Mouse (Mus musculus) embryo, embryonic 11.5 days (tissue): Measurements from ENCODE around the gene Dbndd1.
"Not testable (repeated sequence)": the region's sequence is repeated elsewhere in the genome, so short reads cannot be mapped to it uniquely, and the experiment has no call there.

Source experiments
- DNase-seq: peaks from one replicate; pipeline ENCODE4 v3.0.0-alpha.2; 2012; ENCODE audit warnings: low read depth, low spot score

Dbndd1 gene

GRCm38 (mm10) chr8:123492898-123493297 lies 22.4 kb downstream of the Dbndd1 start:
- DNase-seq, result no peak

GRCm38 (mm10) chr8:123491280-123492075 lies 23.8 kb downstream of the Dbndd1 start:
- DNase-seq, result no peak

DNA sequence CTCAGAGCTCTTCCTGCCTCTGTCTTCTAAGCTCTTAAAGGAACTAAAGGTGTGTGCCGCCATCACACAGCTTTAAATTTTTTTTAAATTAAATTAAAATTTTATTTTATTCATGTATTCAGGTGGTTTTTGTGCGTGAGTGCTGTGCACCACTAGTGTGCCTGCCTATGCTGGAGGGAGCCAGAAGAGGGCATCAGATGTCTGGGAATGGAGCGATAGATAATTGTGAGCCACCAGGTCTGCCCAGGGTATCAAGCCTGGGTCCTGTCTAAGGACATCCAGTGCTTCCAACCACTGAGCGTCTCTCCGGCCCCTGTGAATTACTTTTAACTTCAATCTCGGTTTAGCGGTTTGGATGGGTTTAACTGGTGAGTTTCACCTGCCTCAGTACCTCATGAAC lies 32.6 kb downstream of the Dbndd1 start:
- DNase-seq, result no peak

DNA sequence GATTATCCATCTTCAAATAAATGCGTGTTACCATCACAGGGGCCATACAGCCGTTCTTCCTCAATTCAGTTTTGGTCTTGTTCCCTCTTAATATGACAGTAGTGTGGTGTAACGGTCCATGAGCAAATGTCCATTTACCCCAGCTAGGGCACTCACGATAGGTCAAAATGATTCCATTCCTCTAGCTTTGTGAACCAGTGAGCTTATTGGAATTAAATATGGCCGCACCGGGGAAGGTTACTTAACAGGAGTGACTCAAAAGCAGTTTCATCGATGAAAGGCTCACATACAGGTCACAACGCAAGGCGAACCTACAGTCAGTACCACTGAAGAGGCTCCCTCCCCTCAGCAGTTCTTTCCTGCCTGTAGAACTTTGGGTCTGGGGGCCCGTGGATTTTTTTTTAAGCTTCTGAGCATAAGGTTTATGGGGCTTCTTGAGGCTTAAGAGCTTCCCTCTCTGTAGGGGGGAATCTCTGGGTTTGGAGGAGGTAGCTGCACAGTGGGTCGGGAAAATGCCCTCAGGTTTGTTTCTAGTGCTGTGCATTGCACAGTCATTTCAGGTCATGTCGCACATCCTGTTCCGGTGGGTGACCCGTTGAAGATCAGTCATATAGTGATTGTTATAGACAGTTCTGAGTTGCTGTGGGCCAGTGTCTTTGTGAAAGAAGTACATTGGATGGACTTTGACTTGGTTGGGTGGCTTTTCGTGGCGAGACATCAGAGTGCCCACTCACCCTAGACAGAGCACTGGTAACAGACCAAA lies 36.6 kb downstream of the Dbndd1 start:
- DNase-seq, result no peak

DNA sequence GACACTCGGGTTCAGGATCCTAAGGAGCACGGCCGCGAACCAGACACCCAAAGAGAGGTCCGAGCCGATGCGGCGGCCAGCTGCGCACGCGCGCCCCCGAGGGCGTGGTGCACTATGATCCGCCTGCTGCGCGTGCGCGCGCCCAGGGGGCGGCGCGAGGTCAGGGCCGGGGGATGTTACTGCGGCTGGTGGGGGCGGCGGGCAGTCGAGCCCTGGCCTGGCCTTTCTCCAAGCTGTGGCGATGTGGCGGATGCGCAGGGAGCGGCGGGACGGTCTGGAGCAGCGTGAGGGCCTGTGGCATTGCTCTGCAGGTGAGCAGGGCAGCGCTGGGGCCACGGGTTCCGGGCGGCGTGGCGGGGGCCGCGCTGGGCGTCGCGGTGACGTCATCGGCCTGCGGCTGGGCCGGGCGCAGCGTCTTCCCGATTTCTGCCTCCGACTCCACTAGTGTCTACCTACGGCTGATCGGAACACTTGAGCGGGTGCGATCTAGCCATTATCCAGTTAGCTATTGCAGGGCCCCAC lies 37.5 kb downstream of the Dbndd1 start, which contains the start of gene Afg3l1:
Gene Afg3l1, plus strand, starts transcription at position 167 of the 522 bp plus-strand sequence.
- DNase-seq, result peak; percentile 89

GRCm38 (mm10) chr8:123476911-123477736 lies 38.1 kb downstream of the Dbndd1 start:
- no peak for DNase-seq

GRCm38 (mm10) chr8:123474549-123474948 lies 40.7 kb downstream of the Dbndd1 start:
- not testable (repeated sequence) for DNase-seq

GRCm38 (mm10) chr8:123472991-123473390 lies 42.3 kb downstream of the Dbndd1 start:
- DNase-seq, result not testable (repeated sequence)

- DNase-seq, result no peak
Observed at GRCm38 (mm10) chr8:123467476-123467875, 47.8 kb downstream of the Dbndd1 start.

DNA sequence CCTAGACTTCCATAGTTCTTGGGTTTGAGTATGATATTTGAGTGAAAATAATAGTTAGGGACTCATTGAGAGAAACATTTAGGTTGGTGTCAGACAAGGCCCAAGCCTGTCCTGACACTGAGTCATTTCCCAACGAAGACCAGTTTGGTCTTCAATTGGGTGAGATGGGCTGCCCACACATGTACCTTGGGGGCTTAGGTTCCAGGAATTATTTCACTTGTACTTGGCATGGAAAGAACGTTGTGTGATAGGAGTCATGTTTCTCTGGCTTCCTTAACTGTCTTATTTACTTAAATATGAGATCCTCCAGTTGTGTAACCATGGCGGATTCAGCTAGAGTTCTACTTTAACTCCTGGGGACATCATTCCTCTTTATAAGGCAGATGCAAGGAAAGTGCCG lies 51.6 kb downstream of the Dbndd1 start:
- no peak for DNase-seq
